8 mouse cellular contexts compared by ENCODE assay signal in the genomic region with DNA sequence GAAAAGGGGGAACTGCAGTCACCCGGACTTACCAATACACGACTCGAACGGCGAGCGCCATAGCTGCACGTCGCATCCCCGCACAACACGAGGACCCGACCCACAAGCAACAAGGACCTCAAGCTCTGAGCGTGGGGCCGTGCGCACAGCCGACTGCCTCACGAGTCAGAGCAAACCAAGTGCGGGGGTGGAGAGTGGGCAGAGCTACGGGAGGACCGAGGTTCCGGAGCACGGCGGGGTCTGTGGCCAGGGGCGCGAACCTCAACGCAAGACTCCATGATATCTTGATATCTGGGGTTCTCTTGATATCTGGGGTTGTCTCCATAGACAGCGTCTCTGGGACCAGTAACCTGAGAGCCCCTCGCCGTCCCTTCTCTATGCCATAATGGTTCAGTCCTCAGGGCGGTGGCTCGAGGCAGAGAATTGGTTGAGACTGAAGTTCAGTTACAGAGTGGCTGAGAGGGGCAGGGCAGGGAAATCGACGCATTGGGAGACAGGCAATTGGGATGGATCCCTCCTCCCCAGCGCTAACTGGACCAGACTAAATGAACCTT. TPM values are rescaled to one million over a fixed set of nuclear protein-coding genes. Genes with fewer than 3 reads are reported as not detected.
DNase-seq lines count a peak whose midpoint lies in the region; ATAC-seq and TF ChIP-seq lines count a peak whose summit lies in the region.

A gene (minus strand): TSS at position 183 of the 554 bp plus-strand sequence.

- ATAC-seq in forebrain, embryonic 12.5 days (ENCODE audit: low FRiP score): peak; percentile 96
- ATAC-seq in heart, postnatal 0 days (ENCODE audit: insufficient read depth, low read depth): peak; percentile 95
- peak; percentile 98 for ATAC-seq in liver, embryonic 16.5 days (ENCODE audit: low read depth)
- ATAC-seq in neural tube, embryonic 13.5 days (ENCODE audit: low read depth): peak; percentile 96

- peak within 1 kb of the TSS; percentile 81 to 84 (median 81) for H3K4me3 ChIP-seq in CH12.LX (replicated peaks in 1 of 3; ENCODE audit: low read depth in 2 of 3, low read length in 2 of 3, poor library complexity in 1 of 3)
- peak within 1 kb of the TSS; percentile 72 for H3K4me3 ChIP-seq in forebrain, embryonic 12.5 days (replicated peaks)
- peak within 1 kb of the TSS; percentile 83 for H3K4me3 ChIP-seq in heart, postnatal 0 days (ENCODE audit: low read depth, low read length)
- peak within 1 kb of the TSS; percentile 75 for H3K4me3 ChIP-seq in liver, embryonic 16.5 days (ENCODE audit: low read depth, low read length)
- peak within 1 kb of the TSS; percentile 82 for H3K4me3 ChIP-seq in neural tube, embryonic 13.5 days
- H3K4me3 ChIP-seq in testis, adult 2 months (ENCODE audit: control insufficient read depth, low read depth, low read length): peak within 1 kb of the TSS; percentile 83

- peak; percentile 92 for DNase-seq in CH12.LX (ENCODE audit: extremely low read depth)
- DNase-seq in c-Kit-positive CD71-positive TER-119-negative erythroid progenitor cells, embryonic 14.5 days (ENCODE audit: low read depth): peak; percentile 89
- peak; percentile 94 for DNase-seq in heart, postnatal 0 days (ENCODE audit: low spot score)
- peak; percentile 91 to 95 for DNase-seq in kidney, postnatal 4 days

- no peak for TF ChIP-seq RAD21 in CH12.LX (IDR thresholded peaks at IDR 0.05; ENCODE audit: low read depth, low read length)

- no peaks in the 10 kb centered on the region for H3K9me3 ChIP-seq in CH12.LX (replicated peaks; ENCODE audit: low read length)
- no peaks in the 10 kb centered on the region for H3K9me3 ChIP-seq in forebrain, embryonic 12.5 days
- H3K9me3 ChIP-seq in heart, postnatal 0 days (replicated peaks; ENCODE audit: control insufficient read depth, low read length): no peaks in the 10 kb centered on the region
- no peaks in the 10 kb centered on the region for H3K9me3 ChIP-seq in liver, embryonic 16.5 days (replicated peaks; ENCODE audit: control insufficient read depth, low read length)
- no peaks in the 10 kb centered on the region for H3K9me3 ChIP-seq in neural tube, embryonic 13.5 days

- H3K79me2 ChIP-seq in CH12.LX (replicated peaks; ENCODE audit: control insufficient read depth, extremely low read depth, insufficient read depth, poor library complexity, severe bottlenecking): peaks cover 22% of the 10 kb centered on the region

- peak within 1 kb of the TSS; percentile 69 for H3K27ac ChIP-seq in CH12.LX (ENCODE audit: insufficient read depth, low read depth)
- peak within 1 kb of the TSS; percentile 75 for H3K27ac ChIP-seq in forebrain, embryonic 12.5 days
- peak within 1 kb of the TSS; percentile 87 for H3K27ac ChIP-seq in heart, postnatal 0 days (ENCODE audit: low read depth)
- H3K27ac ChIP-seq in liver, embryonic 16.5 days (ENCODE audit: low read length): peak within 1 kb of the TSS; percentile 66
- H3K27ac ChIP-seq in neural tube, embryonic 13.5 days (replicated peaks): peak within 1 kb of the TSS; percentile 87
- peak within 1 kb of the TSS; percentile 88 for H3K27ac ChIP-seq in testis, adult 2 months (ENCODE audit: control insufficient read depth, insufficient read depth, low read depth, low read length)

- TF ChIP-seq POLR2A in CH12.LX (IDR thresholded peaks at IDR 0.05; ENCODE audit: low read depth, low read length): peak; percentile 91
- TF ChIP-seq POLR2A in testis, adult 2 months (IDR thresholded peaks at IDR 0.05; ENCODE audit: control insufficient read depth, low read depth, low read length): peak; percentile 71

- H3K36me3 ChIP-seq in CH12.LX (replicated peaks in 1 of 2; ENCODE audit: control insufficient read depth in 1 of 2, insufficient read depth in 1 of 2, low read length in 1 of 2): peaks cover 25 to 32% of the 10 kb centered on the region in 2 experiments
- peaks cover 29% of the 10 kb centered on the region for H3K36me3 ChIP-seq in forebrain, embryonic 12.5 days (replicated peaks)
- H3K36me3 ChIP-seq in heart, postnatal 0 days (replicated peaks; ENCODE audit: control insufficient read depth, insufficient read depth, low read length): peaks cover 25% of the 10 kb centered on the region
- H3K36me3 ChIP-seq in liver, embryonic 16.5 days (ENCODE audit: control insufficient read depth, insufficient read depth): no peaks in the 10 kb centered on the region
- H3K36me3 ChIP-seq in neural tube, embryonic 13.5 days: peaks cover 27% of the 10 kb centered on the region
- H3K36me3 ChIP-seq in testis, adult 2 months (ENCODE audit: control insufficient read depth, insufficient read depth, low read length): peaks cover 1% of the 10 kb centered on the region; the same call in 1 of the 2 replicates

- H3K27me3 ChIP-seq in CH12.LX (replicated peaks): peaks cover 11% of the 10 kb centered on the region
- H3K27me3 ChIP-seq in forebrain, embryonic 12.5 days: peaks cover 9% of the 10 kb centered on the region; the same call in 1 of the 2 replicates
- no peaks in the 10 kb centered on the region for H3K27me3 ChIP-seq in heart, postnatal 0 days (ENCODE audit: control insufficient read depth, insufficient read depth, low read length)
- H3K27me3 ChIP-seq in liver, embryonic 16.5 days (ENCODE audit: control insufficient read depth, insufficient read depth, low read depth, low read length): no peaks in the 10 kb centered on the region
- no peaks in the 10 kb centered on the region for H3K27me3 ChIP-seq in neural tube, embryonic 13.5 days
- H3K27me3 ChIP-seq in testis, adult 2 months (ENCODE audit: control insufficient read depth, insufficient read depth, low read length): no peaks in the 10 kb centered on the region

- H3K4me2 ChIP-seq in CH12.LX (ENCODE audit: insufficient read depth, low read depth, poor library complexity, severe bottlenecking): peak within 1 kb of the TSS; percentile 86
- H3K4me2 ChIP-seq in forebrain, embryonic 12.5 days: peak within 1 kb of the TSS; percentile 81
- H3K4me2 ChIP-seq in heart, postnatal 0 days (ENCODE audit: low read depth, low read length): peak within 1 kb of the TSS; percentile 75
- peak within 1 kb of the TSS; percentile 83 for H3K4me2 ChIP-seq in liver, embryonic 16.5 days (ENCODE audit: low read depth, low read length)
- H3K4me2 ChIP-seq in neural tube, embryonic 13.5 days: peak within 1 kb of the TSS; percentile 77

- TF ChIP-seq CTCF in CH12.LX (conservative IDR thresholded peaks at IDR 0.05 in 1 of 2, IDR thresholded peaks at IDR 0.05 in 1 of 2; ENCODE audit: low read depth in 2 of 2, low read length in 2 of 2): no peak
- no peak for TF ChIP-seq CTCF in heart, postnatal 0 days (IDR thresholded peaks at IDR 0.05; ENCODE audit: low read depth)
- no peak for TF ChIP-seq CTCF in testis, adult 2 months (IDR thresholded peaks at IDR 0.05; ENCODE audit: control insufficient read depth, insufficient read depth, insufficient replicate concordance, low read depth, low read length)

- TF ChIP-seq EP300 in CH12.LX (IDR thresholded peaks at IDR 0.05; ENCODE audit: low read length): no peak
- TF ChIP-seq EP300 in heart, postnatal 0 days (IDR thresholded peaks at IDR 0.05; ENCODE audit: low read depth): peak; percentile 74; the same call in 1 of the 2 replicates

- under 1% methylated on average over 33 of the region's 33 CpGs for WGBS in forebrain, embryonic 12.5 days
- WGBS in heart, postnatal 0 days: 0% methylated on average over 33 of the region's 33 CpGs
- WGBS in liver, embryonic 16.5 days (ENCODE audit: insufficient replicate concordance): 0% methylated on average over 33 of the region's 33 CpGs
- under 1% methylated on average over 33 of the region's 33 CpGs for WGBS in neural tube, embryonic 13.5 days

- dilution Hi-C loops in CH12.LX (cut with MboI; ENCODE audit: extremely low pct_ligation_motif_present, extremely low pct_unique_long_range_greater_than_20kb, low sequenced_read_pairs): no loop called here

- H3K9ac ChIP-seq in CH12.LX (ENCODE audit: insufficient read depth, low read depth): peak within 1 kb of the TSS; percentile 88
- peak within 1 kb of the TSS; percentile 76 for H3K9ac ChIP-seq in forebrain, embryonic 12.5 days
- peak within 1 kb of the TSS; percentile 86 for H3K9ac ChIP-seq in heart, postnatal 0 days (replicated peaks; ENCODE audit: low read depth, low read length)
- H3K9ac ChIP-seq in liver, embryonic 16.5 days (ENCODE audit: low read depth, low read length): peak within 1 kb of the TSS; percentile 76
- H3K9ac ChIP-seq in neural tube, embryonic 13.5 days: peak within 1 kb of the TSS; percentile 90

- H3K4me1 ChIP-seq in CH12.LX (ENCODE audit: control insufficient read depth in 1 of 2, insufficient read depth in 2 of 2): peaks cover 16 to 26% of the 10 kb centered on the region in 2 experiments
- H3K4me1 ChIP-seq in forebrain, embryonic 12.5 days: peaks cover 22% of the 10 kb centered on the region
- peaks cover 21% of the 10 kb centered on the region for H3K4me1 ChIP-seq in heart, postnatal 0 days (ENCODE audit: control insufficient read depth, insufficient read depth)
- H3K4me1 ChIP-seq in liver, embryonic 16.5 days (ENCODE audit: control insufficient read depth, low read depth, low read length): peaks cover 30% of the 10 kb centered on the region
- peaks cover 28% of the 10 kb centered on the region for H3K4me1 ChIP-seq in neural tube, embryonic 13.5 days (replicated peaks)
- H3K4me1 ChIP-seq in testis, adult 2 months (ENCODE audit: control insufficient read depth, insufficient read depth, low read length): peaks cover 19% of the 10 kb centered on the region

- in situ Hi-C loops in CH12.LX (cut with MboI; ENCODE audit: low pct_ligation_motif_present, low pct_unique_long_range_greater_than_20kb, low sequenced_read_pairs): no loop called here

TF ChIP-seq in CH12.LX, 34 proteins besides CTCF, POLR2A, EP300 and RAD21 (continues in another document):
- TF ChIP-seq SMC3 (IDR thresholded peaks at IDR 0.05; ENCODE audit: low read depth, low read length) (no peak), CHD2 (IDR thresholded peaks at IDR 0.05; ENCODE audit: low read length) (no peak), JUND (conservative IDR thresholded peaks at IDR 0.05; ENCODE audit: low read depth, low read length) (no peak), CHD1 (IDR thresholded peaks at IDR 0.05; ENCODE audit: low read depth, low read length) (peak; percentile 99), TBP (conservative IDR thresholded peaks at IDR 0.05; ENCODE audit: low read depth, low read length) (peak; percentile 90), NELFE (IDR thresholded peaks at IDR 0.05; ENCODE audit: low read depth, low read length) (peak; percentile 75), JUN (IDR thresholded peaks at IDR 0.05; ENCODE audit: insufficient read depth, low read depth, low read length) (no peak)

RNA-seq across cellular contexts. Expression of the gene that starts here (rescaled TPM):
- total RNA-seq in CH12.LX (2012; rRNA removed): 62.2 and 65.2 TPM in 2 replicates
- total RNA-seq in CH12.LX (2014; rRNA removed): 44.1 and 44.9 TPM in 2 replicates
- polyA plus RNA-seq in CH12.LX (2012; ENCODE audit: insufficient read length, low read depth): 244 and 257 TPM in 2 replicates
- polyA plus RNA-seq in forebrain, embryonic 12.5 days (2016; fragmentation: Nextera tagmentation; extraction: Ambion mirVana): 1,130 and 1,137 TPM in 2 replicates
- 292 and 404 TPM in 2 replicates for total RNA-seq in heart, postnatal 0 days (2014; rRNA removed; ENCODE audit: low replicate concordance)
- polyA plus RNA-seq in heart, postnatal 0 days (2015; fragmentation: Nextera tagmentation; extraction: Ambion mirVana): 632 and 642 TPM in 2 replicates
- polyA plus RNA-seq in liver, embryonic 16.5 days (2015; fragmentation: Nextera tagmentation; extraction: Ambion mirVana): 235 and 256 TPM in 2 replicates
- 1,338 and 1,452 TPM in 2 replicates for polyA plus RNA-seq in neural tube, embryonic 13.5 days (2015; fragmentation: Nextera tagmentation; extraction: Ambion mirVana)
- polyA plus RNA-seq in testis, adult 2 months (2012; rRNA removed): 409 and 443 TPM in 2 replicates

Comparison
In these comparisons a context has a peak if more than half of its experiments do, and no peak if none do; other contexts are left out.
1. Peak in every context shown above with its lines: DNase-seq, ATAC-seq, H3K4me3 ChIP-seq and H3K27ac ChIP-seq.